ENCODE assay signal across 13 mouse cellular contexts in the genomic region with DNA sequence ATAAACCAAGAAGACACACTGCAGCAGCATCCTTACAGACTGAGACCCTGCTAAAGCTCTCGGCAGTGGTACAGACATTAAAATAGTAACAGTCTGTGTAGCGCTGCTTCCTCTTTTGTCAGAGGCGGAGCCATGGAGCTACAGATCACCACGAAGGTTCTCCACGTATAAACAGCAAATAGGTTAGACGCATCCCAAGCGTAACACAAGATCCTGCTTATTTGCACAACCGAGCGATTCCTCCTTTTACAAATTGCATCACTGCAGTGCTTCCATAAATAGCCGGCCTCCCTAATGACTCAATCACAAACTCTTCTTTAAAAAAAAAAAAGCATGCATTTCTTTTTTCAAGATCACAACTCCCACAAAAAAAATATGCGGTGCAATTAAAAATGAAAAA.
A peak's percentile ranks its signal among the peaks of the same experiment; 100 is the strongest.
DNase-seq lines count a peak whose midpoint lies in the region; ATAC-seq and TF ChIP-seq lines count a peak whose summit lies in the region.
"Had no signal": no experiment of that assay in that cellular context is flagged by ENCODE, and none has a peak within 500 bp of the region (broad histone marks: within the 10 kb centered on the region; RNA-seq: fewer than 3 reads in every experiment).

No protein-coding gene starts in this region.

- peak overlapping the region; percentile 48; the same call in 1 of the 2 replicates for H3K27ac ChIP-seq in layer of hippocampus, adult 2 months
- H3K27ac ChIP-seq: limb, embryonic 13.5 days; neural tube, embryonic 13.5 days; stomach, embryonic 15.5 days had no signal

- peak; percentile 63 for ATAC-seq in frontal cortex, adult (ENCODE audit: low TSS enrichment)
- ATAC-seq in hematopoietic stem cell, adult 5-6 weeks (replicated peaks in 1 of 2; ENCODE audit: insufficient read depth in 1 of 2, low FRiP score in 2 of 2, low TSS enrichment in 1 of 2, low read depth in 1 of 2, poor library complexity in 2 of 2, severe bottlenecking in 2 of 2) = peak; percentile 92 to 94

- no peak for TF ChIP-seq CTCF in layer of hippocampus, adult 2 months (conservative IDR thresholded peaks at IDR 0.05)

- H3K4me3 ChIP-seq in layer of hippocampus, adult 2 months = peak overlapping the region; percentile 39
- H3K4me3 ChIP-seq: limb, embryonic 13.5 days; neural tube, embryonic 13.5 days; stomach, embryonic 15.5 days had no signal

- no peak for DNase-seq in frontal cortex, postnatal 10 days (ENCODE audit: low spot score in 2 of 2)
- peak in 1 of 2 experiments; percentile 12 for DNase-seq in layer of hippocampus, adult 2 months (ENCODE audit: low spot score in 2 of 2)
- DNase-seq in layer of hippocampus, adult 9-10 months (ENCODE audit: low spot score) = no peak
- peak; percentile 61 for DNase-seq in 416B (ENCODE audit: low read depth)
- DNase-seq in ovary, postnatal 14 days (ENCODE audit: low spot score) = no peak
- DNase-seq in ovary, postnatal 36 days (ENCODE audit: low spot score) = no peak
- DNase-seq: embryo, embryonic 11 days; kidney, postnatal 10 days had no signal
